Mouse (Mus musculus): ENCODE results near the gene Arhgef3.

DNA sequence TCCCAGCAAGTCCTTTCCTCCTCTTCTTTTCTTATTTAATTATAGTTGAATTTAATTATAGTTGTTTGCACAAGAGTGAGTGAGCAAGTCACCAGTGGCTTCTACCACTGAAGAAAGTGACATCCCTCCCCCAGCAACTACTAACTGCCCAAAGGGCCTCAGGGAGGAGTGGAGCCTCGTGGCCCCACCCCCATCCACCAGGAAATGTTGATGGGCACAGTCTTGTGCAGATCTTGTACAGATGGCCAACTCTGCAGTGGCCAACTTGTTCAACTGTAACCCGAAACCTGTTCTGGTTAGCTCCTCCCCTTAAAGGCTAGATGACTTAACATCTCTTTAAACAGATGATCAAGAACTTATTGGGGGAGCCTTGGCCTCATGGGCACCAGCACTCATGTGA is 275.0 kb downstream of the Arhgef3 start:
- TF ChIP-seq CTCF (IDR thresholded peaks at IDR 0.05; ENCODE audit: low read depth, low read length) (no peak), EP300 (IDR thresholded peaks at IDR 0.05; ENCODE audit: insufficient read depth, low read depth, low read length) (peak; percentile 65)
